Mouse (Mus musculus) CH12.LX (cell line): ENCODE measurements around the gene Dscam. TPM values are rescaled to one million over a fixed set of nuclear protein-coding genes. Genes with fewer than 3 reads are reported as not detected.

ENCODE experiments used
- DNase-seq: peaks from one replicate; pipeline ENCODE4 v3.0.0-alpha.2; 2013; ENCODE audit errors: extremely low read depth
- H3K27ac ChIP-seq: 2 replicates; pipeline ENCODE4 v1.5.1; 2012; ENCODE audit warnings: low read depth, mild to moderate bottlenecking, control low read depth, moderate library complexity; ENCODE audit not compliant: insufficient read depth
- H3K27me3 ChIP-seq: replicated peaks from 2 replicates; pipeline ENCODE3; 2012; ENCODE audit warnings: inconsistent platforms
- H3K36me3 ChIP-seq, 2 experiments: replicated peaks in 1 of 2; 2 replicates each; pipeline versions ENCODE3 to v1.6.1; 2012; ENCODE audit warnings: inconsistent platforms in 1 of 2, low read length in 1 of 2, mild to moderate bottlenecking in 1 of 2, mixed read lengths in 1 of 2, moderate library complexity in 1 of 2; ENCODE audit not compliant: control insufficient read depth in 1 of 2, insufficient read depth in 1 of 2
- H3K4me1 ChIP-seq, 2 experiments: 2 replicates each; pipeline ENCODE4 v1.6.1; 2012; ENCODE audit warnings: inconsistent platforms in 1 of 2, moderate library complexity in 1 of 2; ENCODE audit not compliant: insufficient read depth in 2 of 2, control insufficient read depth in 1 of 2
- H3K4me2 ChIP-seq: 2 replicates; pipeline ENCODE4 v1.6.1; 2012; ENCODE audit warnings: low read depth, mild to moderate bottlenecking, control low read depth; ENCODE audit not compliant: poor library complexity, insufficient read depth, severe bottlenecking
- H3K4me3 ChIP-seq, 3 experiments: fragments of 150-350 bp in 1 of 3; sonication (generic) in 1 of 3; replicated peaks in 1 of 3; 2 replicates each; pipeline versions ENCODE3 to v1.5.1; 2011 to 2012; ENCODE audit warnings: low read depth in 2 of 3, low read length in 2 of 3, mild to moderate bottlenecking in 2 of 3, moderate library complexity in 2 of 3, control low read depth in 1 of 3, improper control_type of control experiment in 1 of 3, inconsistent platforms in 1 of 3, mixed read lengths in 1 of 3; ENCODE audit not compliant: poor library complexity in 1 of 3
- H3K79me2 ChIP-seq: replicated peaks from 2 replicates; pipeline ENCODE4 v1.6.1; 2012; ENCODE audit warnings: mild to moderate bottlenecking, moderate library complexity; ENCODE audit not compliant: control insufficient read depth, poor library complexity, insufficient read depth, severe bottlenecking; ENCODE audit errors: extremely low read depth
- H3K9ac ChIP-seq: 2 replicates; pipeline ENCODE4 v1.6.1; 2012; ENCODE audit warnings: low read depth, mild to moderate bottlenecking, control low read depth, moderate library complexity; ENCODE audit not compliant: insufficient read depth
- H3K9me3 ChIP-seq: replicated peaks from 2 replicates; pipeline ENCODE3; 2012; ENCODE audit warnings: low read length, inconsistent platforms, mixed read lengths
- CHD1 ChIP-seq: IDR thresholded peaks from 2 replicates; pipeline ENCODE4 v1.6.1; 2012; ENCODE audit warnings: low read depth, low read length, improper control_type of control experiment, inconsistent platforms
- CTCF ChIP-seq, 2 experiments: IDR thresholded peaks in 1 of 2; conservative IDR thresholded peaks in 1 of 2; 2 replicates each; pipeline ENCODE4 v1.5.1; 2011 to 2012; ENCODE audit warnings: low read depth in 2 of 2, low read length in 2 of 2, improper control_type of control experiment in 1 of 2, inconsistent platforms in 1 of 2, mild to moderate bottlenecking in 1 of 2, moderate library complexity in 1 of 2
- ELF1 ChIP-seq: IDR thresholded peaks from 2 replicates; pipeline ENCODE4 v1.6.1; 2014; ENCODE audit warnings: low read depth, mild to moderate bottlenecking, inconsistent platforms, low read length, improper control_type of control experiment
- EP300 ChIP-seq: IDR thresholded peaks from 2 replicates; pipeline ENCODE4 v1.6.1; 2011; ENCODE audit warnings: low read length, improper control_type of control experiment
- GABPA ChIP-seq: IDR thresholded peaks from 2 replicates; pipeline ENCODE4 v1.6.1; 2012; ENCODE audit warnings: low read depth, low read length, improper control_type of control experiment, inconsistent platforms; ENCODE audit not compliant: insufficient replicate concordance
- JUN ChIP-seq: IDR thresholded peaks from 2 replicates; pipeline ENCODE4 v1.6.1; 2011; ENCODE audit warnings: low read depth, mild to moderate bottlenecking, low read length, improper control_type of control experiment, moderate library complexity; ENCODE audit not compliant: insufficient read depth
- KAT2A ChIP-seq: IDR thresholded peaks from 2 replicates; pipeline ENCODE4 v1.6.1; 2012; ENCODE audit warnings: low read length, improper control_type of control experiment, inconsistent platforms; ENCODE audit not compliant: insufficient replicate concordance
- MAX ChIP-seq: IDR thresholded peaks from 2 replicates; pipeline ENCODE4 v1.6.1; 2011; ENCODE audit warnings: low read length, improper control_type of control experiment
- MEF2A ChIP-seq: IDR thresholded peaks from 2 replicates; pipeline ENCODE4 v1.6.1; 2014; ENCODE audit warnings: low read depth, mild to moderate bottlenecking, inconsistent platforms, low read length, improper control_type of control experiment, borderline replicate concordance
- MYC ChIP-seq: IDR thresholded peaks from 2 replicates; pipeline ENCODE4 v1.6.1; 2011; ENCODE audit warnings: low read depth, mild to moderate bottlenecking, improper control_type of control experiment, low read length
- NRF1 ChIP-seq: IDR thresholded peaks from 2 replicates; pipeline ENCODE4 v1.6.1; 2014; ENCODE audit warnings: low read depth, mild to moderate bottlenecking, inconsistent platforms, low read length, improper control_type of control experiment, moderate library complexity
- PAX5 ChIP-seq: IDR thresholded peaks from 2 replicates; pipeline ENCODE4 v1.6.1; 2012; ENCODE audit warnings: low read length, inconsistent platforms, mixed read lengths
- RCOR1 ChIP-seq: conservative IDR thresholded peaks from 2 replicates; pipeline ENCODE4 v1.6.1; 2012; ENCODE audit warnings: low read depth, mild to moderate bottlenecking, inconsistent platforms, low read length, improper control_type of control experiment
- SIN3A ChIP-seq: IDR thresholded peaks from 2 replicates; pipeline ENCODE4 v1.6.1; 2012; ENCODE audit warnings: low read length, improper control_type of control experiment, inconsistent platforms
- SMC3 ChIP-seq: IDR thresholded peaks from 2 replicates; pipeline ENCODE4 v1.6.1; 2011; ENCODE audit warnings: low read depth, low read length, improper control_type of control experiment
- UBTF ChIP-seq: IDR thresholded peaks from 2 replicates; pipeline ENCODE4 v1.6.1; 2012; ENCODE audit warnings: low read depth, mild to moderate bottlenecking, inconsistent platforms, low read length, improper control_type of control experiment, moderate library complexity
- USF1 ChIP-seq: IDR thresholded peaks from 2 replicates; pipeline ENCODE4 v1.6.1; 2014; ENCODE audit warnings: low read depth, mild to moderate bottlenecking, inconsistent platforms, low read length, improper control_type of control experiment
- ZC3H11A ChIP-seq: IDR thresholded peaks from 2 replicates; pipeline ENCODE4 v1.6.1; 2012; ENCODE audit warnings: low read depth, mild to moderate bottlenecking, inconsistent platforms, low read length, improper control_type of control experiment
- ZMIZ1 ChIP-seq: IDR thresholded peaks from 2 replicates; pipeline ENCODE4 v1.6.1; 2012; ENCODE audit warnings: low read depth, mild to moderate bottlenecking, inconsistent platforms, low read length, improper control_type of control experiment
- ZNF384 ChIP-seq: IDR thresholded peaks from 2 replicates; pipeline ENCODE4 v1.6.1; 2012; ENCODE audit warnings: low read depth, low read length, improper control_type of control experiment, inconsistent platforms
- dilution Hi-C: fragments of 300-500 bp; cut with MboI; formaldehyde crosslinking; loops from 2 replicates; pipeline ENCODE4 v1.14.3; 2020; ENCODE audit warnings: low sequenced_read_pairs; ENCODE audit not compliant: extremely low pct_unique_long_range_greater_than_20kb, extremely low pct_ligation_motif_present
- in situ Hi-C: fragments of 300-500 bp; cut with MboI; formaldehyde crosslinking; loops from 3 replicates; pipeline ENCODE4 v1.14.3; 2019; ENCODE audit warnings: low sequenced_read_pairs, low pct_ligation_motif_present, low pct_unique_long_range_greater_than_20kb, mixed read lengths
- polyA plus RNA-seq: library from polyadenylated mRNA; unstranded; fragments of >175 nt; gene quantifications from 2 replicates; pipeline ENCODE4 v1.2.1, GENCODE M21; 2012; ENCODE audit warnings: low read depth; ENCODE audit not compliant: insufficient read length
- total RNA-seq, 2 experiments: library from RNA; depleted of rRNA; stranded (reverse); fragments of 300-350 nt in 1 of 2; fragments of >200 nt in 1 of 2; gene quantifications; 2 replicates each; pipeline ENCODE4 v1.2.3; 2012 to 2014

Gene Dscam
- total and polyA plus RNA-seq, 3 experiments: under 0.01 to 0.39 (median 0.12) TPM

- Histone ChIP-seq H3K4me2 (no peak overlapping the region), H3K36me3 (no peaks in the 10 kb centered on the region), H3K9me3 (no peaks in the 10 kb centered on the region), H3K4me3 (no peak overlapping the region), H3K9ac (no peak overlapping the region), H3K79me2 (no peaks in the 10 kb centered on the region), H3K27me3 (no peaks in the 10 kb centered on the region), H3K27ac (no peak overlapping the region), H3K4me1 (peaks cover 0 to 18% of the 10 kb centered on the region in 2 experiments; a peak in 2 of 4 replicates)
- dilution Hi-C loops (no loop called here), in situ Hi-C loops (no loop called here)
- no peak for DNase-seq
- TF ChIP-seq ELF1 (no peak), ZNF384 (0 out of 2 replicates have a peak, but pooled peaks have one; percentile 28)
Observed at GRCm38 (mm10) chr16:96640101-96640500, 530.5 kb downstream of the Dscam start.

- in situ Hi-C loops: no loop called here
- Histone ChIP-seq H3K4me3 (no peak overlapping the region), H3K9ac (no peak overlapping the region), H3K27me3 (no peaks in the 10 kb centered on the region), H3K27ac (no peak overlapping the region), H3K36me3 (no peaks in the 10 kb centered on the region), H3K9me3 (no peaks in the 10 kb centered on the region), H3K4me2 (no peak overlapping the region), H3K79me2 (no peaks in the 10 kb centered on the region), H3K4me1 (peaks cover 3 to 27% of the 10 kb centered on the region in 2 experiments; a peak in 3 of 4 replicates)
- dilution Hi-C loops: no loop called here
- TF ChIP-seq NRF1 (no peak), MEF2A (no peak), MAX (no peak), SMC3 (no peak), EP300 (no peak), ZNF384 (no peak), RCOR1 (no peak), KAT2A (no peak), JUN (no peak), ELF1 (no peak), PAX5 (no peak), SIN3A (no peak), ZC3H11A (no peak), MYC (no peak), USF1 (no peak), ZMIZ1 (no peak), CHD1 (no peak), GABPA (no peak), UBTF (no peak), CTCF (conservative IDR thresholded peaks at IDR 0.05 in 1 of 2, IDR thresholded peaks at IDR 0.05 in 1 of 2; ENCODE audit: low read depth in 2 of 2, low read length in 2 of 2) (no peak)
- no peak for DNase-seq
Observed at GRCm38 (mm10) chr16:96635916-96636315, 534.6 kb downstream of the Dscam start.
